Mouse (Mus musculus): ENCODE data around the gene Kif15.

GRCm38 (mm10) chr9:122950643-122951475 is at the start of gene Kif15, which contains the start of gene 1110059G10Rik:
- TF ChIP-seq CTCF (IDR thresholded peaks at IDR 0.05; ENCODE audit: low read depth, low read length) (no peak), GATA1 (IDR thresholded peaks at IDR 0.05; ENCODE audit: borderline replicate concordance, low read length) (no peak)

Measured in G1E (cell line).